Mouse (Mus musculus): ENCODE data around the gene Proser2. TPM values are rescaled to one million over a fixed set of nuclear protein-coding genes. Genes with fewer than 3 reads are reported as not detected.
A peak's percentile ranks its signal among the peaks of the same experiment; 100 is the strongest.

The Proser2 gene
- polyA plus RNA-seq, 1 experiment = 7.9 TPM

- WGBS = 90% methylated on average over 6 of the region's 6 CpGs
- no peak for DNase-seq (ENCODE audit: low read depth, low spot score)
Observed at GRCm38 (mm10) chr2:6082615-6083014, 47.4 kb downstream of the Proser2 start.

DNA sequence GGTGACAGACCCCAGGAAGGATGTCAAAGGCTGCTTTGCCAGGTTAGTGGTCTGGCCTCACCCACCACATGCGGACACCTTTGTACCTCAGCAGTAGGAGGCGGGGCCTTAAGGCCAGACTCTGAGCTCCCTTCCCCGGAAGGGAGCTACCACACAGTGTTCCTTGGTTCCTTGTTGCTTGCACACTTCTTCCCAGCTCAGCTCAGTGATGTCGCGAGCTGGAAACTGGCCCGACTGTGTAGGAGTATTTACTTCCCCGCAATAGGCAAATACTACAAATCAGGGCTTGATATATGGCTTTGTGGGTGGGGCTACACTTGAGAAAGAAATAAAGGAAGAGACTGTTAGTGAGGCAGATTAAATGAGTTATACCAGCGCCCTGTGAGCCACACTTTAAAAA, 48.9 kb downstream of the Proser2 start:
- 12% methylated on average over 8 of the region's 8 CpGs for WGBS
- DNase-seq (ENCODE audit: low read depth, low spot score) = peak; percentile 81

DNA sequence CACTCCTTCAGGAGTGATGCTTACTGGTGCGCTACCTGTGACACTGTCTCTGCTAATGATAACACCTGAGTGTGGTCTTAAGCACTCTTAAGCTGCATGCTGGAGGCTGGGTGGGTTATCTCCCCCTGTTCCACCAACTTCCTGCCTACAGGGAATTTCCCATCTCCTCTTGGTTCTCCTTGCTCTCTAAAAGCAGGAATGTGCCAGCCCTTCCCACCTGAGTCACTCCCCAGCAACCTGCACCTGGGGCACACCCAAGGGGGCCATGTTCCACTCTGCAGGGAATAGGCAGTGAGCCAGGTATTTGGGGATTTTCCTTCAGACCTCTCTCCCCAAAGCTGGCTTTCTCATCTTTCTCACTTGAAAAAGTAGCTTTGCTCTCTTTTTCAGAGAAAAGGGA, 50.0 kb downstream of the Proser2 start:
- 89% methylated on average over 1 of the region's 1 CpGs for WGBS
- DNase-seq (ENCODE audit: low read depth, low spot score) = no peak

DNA sequence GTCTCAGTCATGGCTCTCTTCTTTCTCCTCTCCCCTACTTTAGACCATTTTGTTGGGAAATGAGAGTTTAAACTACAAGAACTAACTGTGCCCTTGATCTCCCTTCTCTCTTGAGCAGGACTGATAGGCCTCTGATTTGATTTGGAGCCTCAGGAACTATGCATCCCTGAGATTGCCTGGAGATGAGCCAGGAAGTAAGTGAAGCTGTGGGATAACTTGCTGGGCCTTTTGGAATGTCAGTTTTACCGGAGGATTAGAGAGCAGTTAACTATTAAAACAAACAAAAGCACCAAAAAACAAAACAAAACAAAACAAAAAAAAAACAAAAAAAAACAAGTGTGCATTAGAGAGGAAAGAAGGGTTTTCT, 54.5 kb downstream of the Proser2 start:
- DNase-seq (ENCODE audit: low read depth, low spot score) = no peak
- WGBS = 36% methylated on average over 1 of the region's 1 CpGs

- 54% methylated on average over 10 of the region's 10 CpGs for WGBS
- no peak for DNase-seq (ENCODE audit: low read depth, low spot score)
Observed at GRCm38 (mm10) chr2:6074891-6075529, 55.0 kb downstream of the Proser2 start.

- no peak for DNase-seq (ENCODE audit: low read depth, low spot score)
- 52% methylated on average over 7 of the region's 7 CpGs for WGBS
Observed at GRCm38 (mm10) chr2:6072685-6073260, 57.2 kb downstream of the Proser2 start.

DNA sequence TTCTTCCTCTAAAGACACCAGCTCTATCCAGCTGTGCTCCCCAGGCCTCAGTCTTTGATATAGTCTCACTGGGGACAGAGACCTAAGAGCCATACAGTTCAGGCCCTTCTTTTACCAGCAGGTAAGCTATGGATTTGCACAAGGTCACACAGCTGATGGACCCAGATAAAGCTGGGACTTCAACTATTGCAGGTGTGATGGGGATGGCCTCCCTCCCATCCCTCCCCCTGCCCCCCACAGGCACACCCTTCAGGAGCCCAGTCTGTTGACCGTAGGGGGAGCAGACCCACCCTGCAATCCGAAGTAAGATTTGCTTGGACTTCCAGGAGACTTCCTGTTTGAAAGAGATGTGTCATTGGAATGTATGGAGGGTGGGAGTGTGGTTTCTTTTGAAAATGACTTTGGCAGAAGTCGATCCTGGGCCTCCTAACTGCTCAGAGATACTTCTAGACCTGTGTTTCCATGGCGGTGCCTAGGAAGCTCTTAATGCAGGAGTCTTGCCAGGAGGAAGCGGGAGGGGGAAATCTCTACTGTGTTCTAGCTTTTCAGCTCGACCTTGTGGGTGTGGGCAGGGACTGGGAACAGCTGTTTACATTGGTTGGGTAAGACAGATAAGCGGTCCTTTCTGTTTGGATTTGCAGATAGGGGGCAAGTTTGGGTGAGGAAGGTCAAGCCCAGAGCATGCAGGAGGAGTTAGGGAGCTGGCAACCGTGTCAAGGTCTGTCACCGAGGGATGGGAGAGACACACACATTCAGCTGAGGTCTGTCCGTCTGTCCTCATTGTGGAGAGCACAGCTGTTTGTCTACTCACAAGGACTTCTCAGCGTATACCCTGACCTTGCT, 58.2 kb downstream of the Proser2 start:
- DNase-seq (ENCODE audit: low read depth, low spot score) = peak; percentile 69
- WGBS = 19% methylated on average over 11 of the region's 11 CpGs

DNA sequence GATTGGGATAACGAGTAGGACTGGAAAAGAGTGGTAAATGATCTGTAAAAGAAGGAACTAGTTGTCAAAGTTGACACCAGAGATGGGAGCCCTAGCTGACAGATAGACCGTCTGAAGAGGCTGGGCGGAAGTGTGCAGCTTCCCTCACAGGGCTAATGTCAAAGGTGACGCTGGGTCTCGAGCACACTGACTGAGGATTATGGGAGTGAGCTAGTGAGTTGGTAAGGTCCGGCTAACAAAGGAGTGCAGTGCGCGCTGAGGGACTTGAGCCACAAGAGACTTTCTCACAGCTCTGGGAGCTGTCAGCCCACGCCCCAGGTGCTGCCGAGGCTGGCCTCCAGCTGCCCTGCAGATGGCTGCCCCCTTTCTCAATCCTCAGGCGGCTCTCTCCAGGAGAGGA, 59.1 kb downstream of the Proser2 start:
- 78% methylated on average over 11 of the region's 11 CpGs for WGBS
- DNase-seq (ENCODE audit: low read depth, low spot score) = no peak

DNA sequence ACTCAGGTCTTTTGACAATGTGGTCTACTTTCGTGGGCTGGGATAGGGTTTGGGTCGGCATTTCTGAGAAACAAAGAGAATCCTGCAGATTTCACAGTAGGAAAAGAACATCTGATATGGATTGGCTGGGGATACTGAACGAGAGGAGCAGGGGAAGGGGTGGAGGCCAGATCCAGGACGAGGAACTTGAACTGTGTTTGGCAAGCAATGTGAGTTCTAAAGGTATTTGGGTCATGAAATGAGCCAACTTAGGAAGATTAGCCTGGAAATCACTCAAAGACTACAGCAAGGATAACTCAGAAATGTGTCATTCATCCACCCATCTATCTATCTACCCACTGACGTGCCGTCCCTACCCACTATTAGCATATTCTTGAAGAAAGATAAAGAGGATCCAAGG, 62.7 kb downstream of the Proser2 start:
- WGBS = 94% methylated on average over 6 of the region's 6 CpGs
- DNase-seq (ENCODE audit: low read depth, low spot score) = no peak

DNA sequence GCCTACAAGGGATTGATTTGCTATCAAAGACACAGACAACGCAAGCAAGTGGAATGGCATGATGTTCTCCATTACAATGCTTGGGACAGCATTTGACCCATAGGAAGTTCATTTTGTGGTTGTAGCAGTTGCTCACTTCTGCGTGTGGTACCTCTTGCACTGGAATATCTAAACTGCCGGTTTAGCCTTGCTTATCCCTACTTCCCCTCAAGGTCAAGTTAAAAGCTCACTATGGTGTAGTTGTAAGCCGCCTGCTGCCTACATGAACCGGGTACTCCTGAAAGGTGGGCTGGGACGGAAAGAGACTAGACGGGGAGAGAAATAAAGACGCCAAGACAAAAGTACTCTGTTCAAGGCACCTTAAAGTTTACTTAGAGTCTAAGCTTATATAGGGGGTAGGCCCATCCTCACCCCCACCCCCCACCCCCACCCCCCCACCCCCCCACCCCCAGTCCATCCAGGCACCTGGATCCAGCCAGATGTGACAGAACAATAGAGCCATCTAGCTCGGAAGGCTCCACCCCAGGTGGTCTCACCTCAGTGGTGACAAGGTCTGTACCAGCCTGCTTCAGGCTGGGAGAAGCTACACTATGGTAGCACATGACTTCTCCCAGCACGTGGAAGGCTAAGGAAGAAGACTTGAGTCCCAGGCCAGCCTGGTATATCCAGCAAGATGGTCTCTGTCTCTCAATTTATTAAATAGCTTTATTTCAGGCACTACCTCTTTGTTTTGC, 69.8 kb downstream of the Proser2 start:
- WGBS = 84% methylated on average over 10 of the region's 10 CpGs

DNA sequence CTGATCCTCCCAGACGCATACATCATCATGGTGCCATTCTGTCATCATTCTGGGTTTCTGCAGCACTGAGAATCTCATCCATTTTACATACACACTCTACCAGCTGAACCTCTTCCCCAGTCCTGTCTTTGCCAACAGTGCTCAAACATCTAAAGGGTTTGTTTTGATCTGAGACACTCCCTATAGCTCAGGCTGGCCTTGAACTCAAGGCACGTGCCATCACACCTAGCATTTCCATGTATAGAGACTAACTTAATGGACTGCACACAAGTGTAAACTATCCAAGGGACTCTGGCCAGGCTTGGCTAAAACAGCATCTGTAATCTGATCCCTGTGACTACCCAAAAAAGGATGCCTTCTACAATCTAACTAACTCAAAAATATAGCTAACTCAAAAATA, 70.7 kb downstream of the Proser2 start:
- 60% methylated on average over 2 of the region's 2 CpGs for WGBS
- DNase-seq (ENCODE audit: low read depth, low spot score) = no peak

More for the DNA sequence above, 69.8 kb downstream of the Proser2 start:
- no peak for DNase-seq (ENCODE audit: low read depth, low spot score)

- DNase-seq (ENCODE audit: low read depth, low spot score) = no peak
- WGBS = 82% methylated on average over 3 of the region's 3 CpGs
Observed at GRCm38 (mm10) chr2:6056518-6056917, 73.5 kb downstream of the Proser2 start.

DNA sequence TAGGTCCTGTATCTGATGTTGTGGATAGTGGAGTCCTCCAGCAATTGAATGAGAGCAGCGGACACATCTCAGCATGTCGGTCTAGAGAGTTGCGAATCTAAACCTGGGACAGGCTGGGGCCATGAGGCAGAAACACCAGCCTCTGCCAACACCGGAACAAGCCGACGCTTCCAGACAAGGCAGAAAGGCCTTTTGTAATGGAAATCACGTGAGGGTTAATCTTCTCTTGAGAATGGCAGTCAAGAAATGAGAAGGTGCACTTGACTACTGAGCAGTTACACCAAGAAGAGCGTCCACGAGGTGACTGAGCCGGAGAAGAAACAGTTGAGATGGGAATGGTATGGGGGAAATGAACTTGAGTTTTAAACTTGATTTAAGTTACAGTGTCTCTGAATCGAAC, 74.5 kb downstream of the Proser2 start:
- 94% methylated on average over 11 of the region's 11 CpGs for WGBS
- DNase-seq (ENCODE audit: low read depth, low spot score) = no peak

- WGBS = 86% methylated on average over 3 of the region's 3 CpGs
- DNase-seq (ENCODE audit: low read depth, low spot score) = no peak
Observed at GRCm38 (mm10) chr2:6049018-6049417, 81.0 kb downstream of the Proser2 start.

GRCm38 (mm10) chr2:6048570-6048969, 81.4 kb downstream of the Proser2 start:
- DNase-seq (ENCODE audit: low read depth, low spot score) = no peak
- 78% methylated on average over 4 of the region's 4 CpGs for WGBS

Other genes with a start within 250 kb of the Proser2 start
- gene Sec61a2, start 234.8 kb downstream of the Proser2 start, polyA plus RNA-seq (2012; rRNA removed) = 16.4 and 31.1 TPM in 2 replicates
- 0.11 and 0.22 TPM in 2 replicates for gene Dhtkd1, start 187.4 kb downstream of the Proser2 start, polyA plus RNA-seq (2012; rRNA removed)
- 2.5 and 3.8 TPM in 2 replicates for gene Upf2, start 178.7 kb downstream of the Proser2 start, polyA plus RNA-seq (2012; rRNA removed)
- 1.7 and 2.3 TPM in 2 replicates for gene Echdc3, start 82.8 kb upstream of the Proser2 start, polyA plus RNA-seq (2012; rRNA removed)
- gene Usp6nl, start 192.5 kb upstream of the Proser2 start, polyA plus RNA-seq (2012; rRNA removed) = 7.4 and 10.7 TPM in 2 replicates

Measured in large intestine, adult 2 months (tissue).